Mouse (Mus musculus): Measurements from ENCODE around the gene Lrrc7.
"Not testable (repeated sequence)": the region's sequence is repeated elsewhere in the genome, so short reads cannot be mapped to it uniquely, and the experiment has no call there.

The Lrrc7 gene

DNA sequence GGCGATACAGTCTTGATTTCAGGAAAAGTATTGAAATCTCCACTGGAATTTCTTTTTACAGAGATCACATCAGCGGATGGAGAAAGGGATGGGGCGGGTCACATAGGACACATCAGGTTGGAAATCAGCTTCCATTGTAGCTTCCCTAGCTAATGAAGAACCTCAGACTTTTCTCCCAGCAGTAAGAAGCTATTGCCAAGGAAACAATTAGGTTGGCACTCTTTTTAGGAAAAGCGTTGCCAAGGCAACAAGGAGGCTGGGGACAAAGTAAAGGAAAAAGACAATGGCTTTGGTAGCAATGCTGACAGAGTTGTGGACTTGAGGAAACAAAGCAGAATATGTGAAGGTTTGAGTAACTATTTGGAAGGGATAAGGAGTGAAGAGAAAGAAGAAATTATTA, 393.6 kb downstream of the Lrrc7 start:
- DNase-seq (ENCODE audit: extremely low spot score) = peak; percentile 17

DNA sequence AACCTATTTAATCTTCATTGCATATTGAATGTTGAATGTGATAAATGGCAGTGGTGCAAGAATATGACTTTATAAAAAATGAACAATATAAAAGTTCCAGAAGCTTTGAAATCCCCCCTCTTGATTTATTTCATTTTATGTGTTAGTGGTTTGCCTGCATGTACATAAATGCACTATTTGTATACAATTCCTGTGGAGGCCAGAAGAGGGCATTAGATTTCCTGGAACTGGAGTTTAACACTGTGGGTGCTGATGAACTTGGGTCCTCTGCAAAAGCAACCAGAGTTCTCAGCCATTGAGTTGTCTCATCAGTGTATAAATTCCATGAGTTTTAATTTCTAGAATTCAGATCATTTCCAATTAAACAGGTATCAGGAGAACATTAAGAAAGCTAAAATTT, 397.0 kb downstream of the Lrrc7 start:
- no peak for DNase-seq (ENCODE audit: extremely low spot score)

DNA sequence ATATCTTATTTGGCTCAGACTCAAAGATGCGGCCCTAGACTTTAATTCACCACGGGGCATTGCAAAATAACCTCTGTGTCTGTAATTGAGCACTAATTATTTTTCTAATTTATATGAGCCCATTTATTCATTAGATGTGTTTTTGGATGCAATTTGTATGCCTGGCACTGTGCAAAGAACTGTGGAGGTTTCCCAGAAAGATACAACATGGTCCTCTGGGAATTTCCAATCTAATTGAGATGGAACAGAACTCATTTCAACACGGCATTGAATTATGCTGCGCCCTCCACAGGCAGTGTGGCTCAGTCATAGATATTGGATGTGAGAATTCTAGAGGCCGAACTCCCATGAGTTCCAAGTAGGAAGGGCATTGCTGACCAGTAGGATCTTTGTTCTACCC, 397.6 kb downstream of the Lrrc7 start:
- no peak for DNase-seq (ENCODE audit: extremely low spot score)

GRCm38 (mm10) chr3:158163127-158163526, 398.9 kb downstream of the Lrrc7 start:
- no peak for DNase-seq (ENCODE audit: extremely low spot score)

DNA sequence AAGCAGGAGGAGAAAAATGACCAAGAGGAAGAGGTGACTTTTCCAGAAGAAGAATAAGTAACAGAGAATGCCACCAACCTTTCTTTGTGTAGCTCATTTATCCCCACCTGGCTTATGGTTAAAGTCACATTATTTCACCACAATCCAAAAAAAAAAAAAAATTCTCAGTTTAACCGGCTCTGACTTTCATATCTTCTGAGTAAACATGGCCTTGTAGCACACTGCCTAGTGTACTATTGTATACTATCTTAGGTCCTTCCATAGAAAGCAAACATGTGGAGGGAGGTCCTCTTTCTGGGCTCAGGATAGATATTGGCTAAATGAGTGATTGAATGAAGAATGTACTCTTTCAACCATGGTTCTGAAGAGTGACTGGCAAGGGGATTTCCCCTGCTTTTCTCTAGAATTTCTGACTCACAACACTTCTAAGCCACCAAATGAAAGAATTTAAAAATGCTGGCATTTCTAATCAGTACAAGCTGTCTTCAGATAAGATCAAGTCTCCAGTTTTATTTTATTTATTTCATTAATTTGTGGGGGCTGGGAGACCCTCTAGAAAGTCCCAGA, 400.0 kb downstream of the Lrrc7 start:
- DNase-seq (ENCODE audit: extremely low spot score) = no peak

GRCm38 (mm10) chr3:158155515-158156286, 406.3 kb downstream of the Lrrc7 start:
- no peak for DNase-seq (ENCODE audit: extremely low spot score)

DNA sequence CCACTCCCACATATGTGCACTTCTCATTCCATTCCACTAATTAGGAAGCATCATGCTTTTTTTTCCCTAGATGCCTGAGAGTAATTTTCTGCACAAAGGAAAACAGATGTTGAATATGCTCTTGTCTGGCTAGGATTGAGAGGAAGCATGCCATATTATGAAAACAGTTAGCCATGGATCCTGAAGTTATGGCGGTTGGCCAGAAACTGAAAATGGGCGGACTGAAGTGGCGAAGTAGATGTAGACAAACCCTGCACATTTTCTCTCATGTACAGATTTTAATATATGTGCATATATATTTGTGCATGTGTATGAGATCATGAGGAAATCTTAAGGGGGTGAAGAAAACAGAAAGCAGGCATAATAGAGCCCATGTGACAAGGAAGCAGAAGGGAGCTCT, 407.9 kb downstream of the Lrrc7 start:
- DNase-seq (ENCODE audit: extremely low spot score) = no peak

DNA sequence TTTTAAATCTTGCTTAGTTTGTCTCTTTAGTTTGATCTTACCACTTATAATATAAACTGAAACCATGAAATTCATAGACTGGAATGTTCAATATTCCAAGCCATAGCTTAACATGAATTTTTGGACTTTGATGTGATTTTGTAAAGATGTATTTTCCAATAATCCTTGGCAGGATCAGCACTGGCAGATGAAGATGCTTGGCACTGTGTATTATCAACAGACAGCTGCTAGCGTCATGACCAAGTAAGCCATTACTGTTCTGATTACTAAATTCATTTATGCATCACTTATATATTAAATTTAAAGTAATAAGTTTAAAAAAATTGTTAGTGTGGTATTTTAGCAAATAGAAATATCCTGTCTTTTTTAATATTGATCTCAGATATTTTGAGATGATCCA, 413.0 kb downstream of the Lrrc7 start:
- no peak for DNase-seq (ENCODE audit: extremely low spot score)

- no peak for DNase-seq (ENCODE audit: extremely low spot score)
Observed at GRCm38 (mm10) chr3:158140629-158141028, 421.4 kb downstream of the Lrrc7 start.

DNA sequence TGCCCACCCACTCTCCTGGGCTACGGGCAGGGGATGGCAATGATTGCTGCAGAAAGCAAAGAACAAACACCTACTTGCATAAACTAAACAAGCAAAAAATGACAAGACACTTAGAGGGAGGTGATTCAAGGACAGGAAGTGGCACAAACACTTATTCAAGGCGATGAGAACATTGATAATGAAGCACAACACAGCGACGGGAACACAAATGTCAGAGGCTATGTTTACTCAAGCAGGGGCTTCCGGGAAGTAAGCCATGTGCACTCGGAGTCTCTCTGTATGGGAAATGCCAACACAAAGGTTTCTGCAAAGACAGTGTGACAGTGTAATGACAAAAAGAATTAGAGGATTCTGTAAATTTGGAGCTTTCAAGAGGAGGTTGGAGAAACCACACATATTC, 424.2 kb downstream of the Lrrc7 start:
- DNase-seq (ENCODE audit: extremely low spot score) = no peak

GRCm38 (mm10) chr3:158131672-158132071, 430.3 kb downstream of the Lrrc7 start:
- no peak for DNase-seq (ENCODE audit: extremely low spot score)

- no peak for DNase-seq (ENCODE audit: extremely low spot score)
Observed at GRCm38 (mm10) chr3:158131233-158131632, 430.8 kb downstream of the Lrrc7 start.

- DNase-seq (ENCODE audit: extremely low spot score) = no peak
Observed at GRCm38 (mm10) chr3:158122899-158123298, 439.1 kb downstream of the Lrrc7 start.

DNA sequence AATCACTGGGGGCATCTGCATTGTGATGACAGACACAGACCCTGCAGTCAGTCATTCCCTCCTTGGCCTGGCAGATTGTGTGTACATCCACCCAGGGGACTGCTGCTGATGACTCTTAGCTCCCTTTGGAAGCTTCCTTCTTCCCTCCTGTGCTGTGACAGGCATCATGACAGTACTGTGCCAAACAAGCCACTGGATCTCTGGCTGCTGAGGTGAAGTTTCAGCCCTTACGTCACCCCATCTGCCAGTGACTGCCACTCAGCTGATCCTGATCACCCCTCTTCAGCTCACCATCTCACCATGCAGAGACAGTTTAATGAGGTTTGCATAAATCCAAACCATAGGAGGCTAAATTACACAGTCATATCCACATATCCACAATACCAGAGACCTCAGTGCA, 456.8 kb downstream of the Lrrc7 start:
- DNase-seq (ENCODE audit: extremely low spot score) = peak; percentile 4

DNA sequence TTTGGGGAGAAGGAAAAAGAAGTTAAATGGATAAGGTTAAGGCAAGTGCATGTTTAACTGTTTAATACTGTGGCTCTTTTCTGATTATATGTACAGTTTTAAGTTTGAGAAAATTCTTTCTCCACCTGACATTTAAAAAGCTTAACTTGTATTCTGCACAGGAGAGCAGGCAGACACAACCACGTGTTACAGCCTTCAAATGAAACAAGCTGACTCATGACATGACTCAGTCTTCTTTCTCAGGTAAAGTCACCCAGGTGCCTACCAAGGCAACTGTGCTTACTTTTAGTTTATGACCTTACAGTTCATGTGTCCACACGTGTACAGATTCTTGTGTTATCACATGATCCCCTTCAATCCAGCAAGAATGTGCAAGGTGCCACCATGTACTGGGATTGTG, 458.6 kb downstream of the Lrrc7 start:
- no peak for DNase-seq (ENCODE audit: extremely low spot score)

DNA sequence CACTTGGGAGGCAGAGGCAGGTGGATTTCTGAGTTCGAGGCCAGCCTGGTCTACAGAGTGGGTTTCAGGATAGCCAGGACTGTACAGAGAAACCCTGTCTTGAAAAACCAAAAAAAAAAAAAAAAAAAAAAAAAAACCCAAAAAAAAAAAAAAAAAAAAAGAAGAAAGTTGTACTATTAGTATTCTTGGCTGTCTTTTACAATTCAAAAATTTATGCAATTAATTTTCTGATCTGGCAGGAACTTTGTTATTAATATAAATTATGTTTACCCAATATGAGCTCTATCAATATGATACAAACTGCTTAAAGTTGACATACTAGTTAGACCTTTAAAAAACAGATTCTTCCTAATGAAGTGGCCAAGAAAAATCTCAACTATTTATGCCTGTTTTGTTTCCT, 459.5 kb downstream of the Lrrc7 start:
- not testable (repeated sequence) for DNase-seq (ENCODE audit: extremely low spot score)

GRCm38 (mm10) chr3:158102043-158102442, 460.0 kb downstream of the Lrrc7 start:
- DNase-seq (ENCODE audit: extremely low spot score) = not testable (repeated sequence)

DNA sequence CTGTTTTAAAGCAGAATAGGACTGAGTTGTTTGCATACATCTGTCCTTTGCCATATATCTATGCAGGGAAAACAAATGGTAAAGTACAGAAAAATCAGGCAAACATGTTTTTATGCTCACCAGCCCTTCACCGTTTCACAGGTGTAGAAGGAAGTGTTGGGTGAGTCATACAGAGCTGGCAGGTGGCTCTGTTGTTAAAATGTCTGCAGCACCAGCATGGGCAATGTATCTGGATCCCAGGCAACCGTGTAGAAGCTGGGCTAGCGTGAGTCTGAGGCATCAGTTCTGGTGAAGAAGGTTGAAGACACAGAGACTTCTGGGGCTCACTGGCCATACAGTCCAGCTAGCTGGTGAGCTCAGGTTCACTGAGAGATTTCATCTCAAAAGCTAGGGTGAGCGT, 468.1 kb downstream of the Lrrc7 start:
- no peak for DNase-seq (ENCODE audit: extremely low spot score)

DNA sequence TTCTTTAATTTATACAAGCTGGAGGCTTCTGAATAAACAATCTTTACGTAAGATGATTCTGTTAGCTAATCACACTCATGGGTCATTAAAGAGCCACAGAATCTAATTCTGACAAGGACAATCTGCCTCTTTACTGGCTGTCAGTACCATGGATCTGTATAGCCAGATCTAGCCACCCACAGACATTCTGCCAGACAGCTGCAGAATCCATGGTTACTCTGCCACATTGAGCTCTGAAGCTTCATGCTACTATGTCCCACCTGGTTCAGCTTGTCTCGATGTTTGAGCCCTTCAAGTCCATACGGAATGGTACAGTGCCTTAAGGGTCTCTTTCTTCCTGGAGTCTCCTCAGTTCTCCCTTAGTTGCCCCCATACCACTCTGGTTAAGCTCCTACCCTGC, 470.4 kb downstream of the Lrrc7 start:
- DNase-seq (ENCODE audit: extremely low spot score) = no peak

GRCm38 (mm10) chr3:158077828-158078227, 484.2 kb downstream of the Lrrc7 start:
- DNase-seq (ENCODE audit: extremely low spot score) = no peak

DNA sequence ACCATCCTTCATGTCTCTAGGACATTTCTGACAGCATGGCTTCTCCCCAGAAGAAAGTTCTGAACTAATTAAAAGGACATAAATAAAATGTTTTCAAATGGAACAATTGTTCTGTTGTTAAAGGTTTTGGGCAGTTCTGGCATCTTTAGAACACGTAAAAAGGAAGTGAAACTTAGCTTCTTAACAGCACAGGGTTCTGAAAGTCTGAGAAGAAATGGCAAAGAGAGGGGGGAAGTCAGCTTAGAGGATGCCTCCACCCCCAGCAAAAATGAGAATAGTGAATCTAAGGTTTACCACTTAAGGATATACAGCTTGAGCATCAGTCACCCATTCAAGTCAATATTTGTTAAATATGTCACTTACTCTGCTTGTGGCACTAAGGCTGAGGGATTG, 484.6 kb downstream of the Lrrc7 start:
- no peak for DNase-seq (ENCODE audit: extremely low spot score)

- DNase-seq (ENCODE audit: extremely low spot score) = peak; percentile 34
Observed at GRCm38 (mm10) chr3:158076685-158077379, 485.2 kb downstream of the Lrrc7 start.

DNA sequence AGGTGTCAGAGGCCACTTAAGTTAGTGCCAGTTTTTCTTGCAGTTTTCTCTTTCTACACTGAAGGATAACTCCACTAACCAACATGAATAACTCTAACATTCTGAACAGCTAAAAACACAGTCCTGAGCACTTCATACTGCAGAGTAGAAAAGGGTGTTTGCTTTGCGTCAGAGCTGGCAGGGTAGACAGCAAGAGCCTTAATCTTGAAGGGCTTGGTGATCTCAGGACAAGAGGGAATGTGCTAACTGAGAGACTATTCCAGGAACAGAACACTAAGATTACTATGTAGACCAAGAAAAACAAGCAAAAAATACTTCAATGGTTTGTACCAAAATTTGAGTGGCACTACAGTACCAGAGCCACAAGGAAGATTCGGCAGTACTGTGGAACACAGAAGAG, 487.0 kb downstream of the Lrrc7 start:
- DNase-seq (ENCODE audit: extremely low spot score) = no peak
